Mouse (Mus musculus) heart, embryonic 15.5 days (tissue): Measurements from ENCODE around the gene Lrrc29. TPM values are rescaled to one million over a fixed set of nuclear protein-coding genes. Genes with fewer than 3 reads are reported as not detected.
A peak's percentile ranks its signal among the peaks of the same experiment; 100 is the strongest.

Experiments used
- ATAC-seq: fragments of 200-750 bp; cut with Nextera tagmentation; replicated peaks from 2 replicates; pipeline ENCODE4 v1.8.0; 2017; ENCODE audit warnings: low read depth, moderate TSS enrichment; ENCODE audit not compliant: insufficient number of reproducible peaks, insufficient read depth, low FRiP score
- H3K27ac ChIP-seq: fragments of 300-500 bp; sonication (generic); 2 replicates; pipeline ENCODE4 v1.5.1; 2015; ENCODE audit warnings: mild to moderate bottlenecking, inconsistent platforms
- H3K27me3 ChIP-seq: fragments of 300-500 bp; sonication (generic); 2 replicates; pipeline ENCODE4 v1.6.1; 2015; ENCODE audit warnings: inconsistent platforms
- H3K36me3 ChIP-seq: fragments of 300-500 bp; sonication (generic); 2 replicates; pipeline ENCODE4 v1.6.1; 2015; ENCODE audit warnings: mild to moderate bottlenecking, inconsistent platforms
- H3K4me1 ChIP-seq: fragments of 300-500 bp; sonication (generic); replicated peaks from 2 replicates; pipeline ENCODE4 v1.6.1; 2015; ENCODE audit warnings: inconsistent platforms
- H3K4me2 ChIP-seq: fragments of 300-500 bp; sonication (generic); 2 replicates; pipeline ENCODE4 v1.6.1; 2015; ENCODE audit warnings: inconsistent platforms, mild to moderate bottlenecking, moderate library complexity
- H3K4me3 ChIP-seq: fragments of 300-500 bp; sonication (generic); 2 replicates; pipeline ENCODE4 v1.5.1; 2015; ENCODE audit warnings: mild to moderate bottlenecking, inconsistent platforms
- H3K9ac ChIP-seq: fragments of 300-500 bp; sonication (generic); 2 replicates; pipeline ENCODE4 v1.6.1; 2015; ENCODE audit warnings: mild to moderate bottlenecking, inconsistent platforms
- H3K9me3 ChIP-seq: fragments of 300-500 bp; sonication (generic); replicated peaks from 2 replicates; pipeline ENCODE4 v1.6.1; 2016; ENCODE audit warnings: inconsistent platforms
- WGBS: fragments of 180-500 bp; shearing (Covaris S2); methylation state at CpG from one replicate; pipeline ENCODE4 v1.1.7; 2015; ENCODE audit warnings: mixed read lengths; 5-methylcytosine and 5-hydroxymethylcytosine counted together
- microRNA counts: library from miRNA; unstranded; fragments of <30 nt; microRNA quantifications from one replicate; lab custom pipeline; 2016
- microRNA-seq: library from miRNA; unstranded; fragments of <30 nt; microRNA quantifications from one replicate; pipeline ENCODE4, GENCODE M21; 2016
- polyA plus RNA-seq: library from polyadenylated mRNA; unstranded; fragments of >200 nt; fragmentation: Nextera tagmentation; extraction: Ambion mirVana; gene quantifications from 2 replicates; pipeline ENCODE4 v1.2.1, GENCODE M21; 2015

Gene Lrrc29
- polyA plus RNA-seq, 1 experiment from 2014 or later: 0.62 TPM

GRCm38 (mm10) chr8:105269461-105269947 lies 56.6 kb downstream of the Lrrc29 start, which contains the start of gene Hsf4:
Hsf4 (plus strand) TSS chr8:105269801.
- Histone ChIP-seq H3K4me1 (peaks cover 36% of the 10 kb centered on the region), H3K4me2 (peak within 1 kb of the TSS; percentile 84), H3K36me3 (0 out of 2 replicates have a peak, but pooled peaks cover 3% of the 10 kb centered on the region), H3K9ac (peak within 1 kb of the TSS; percentile 52), H3K4me3 (peak within 1 kb of the TSS; percentile 50), H3K27me3 (peaks cover 81% of the 10 kb centered on the region), H3K9me3 (no peaks in the 10 kb centered on the region), H3K27ac (no peak within 1 kb of the TSS)
- no peak; the same call in 1 of the 2 replicates for ATAC-seq
- under 1% methylated on average over 42 of the region's 42 CpGs for WGBS

- 6% methylated on average over 10 of the region's 10 CpGs for WGBS
- peak overlapping the region; percentile 50 for H3K4me3 ChIP-seq
- no peak overlapping the region for H3K27ac ChIP-seq
- H3K4me2 ChIP-seq: peak overlapping the region; percentile 84
- peaks cover 37% of the 10 kb centered on the region for H3K4me1 ChIP-seq
- H3K27me3 ChIP-seq: peaks cover 77% of the 10 kb centered on the region
- no peaks in the 10 kb centered on the region for H3K9me3 ChIP-seq
- peak overlapping the region; percentile 52 for H3K9ac ChIP-seq
- no peak for ATAC-seq
- 0 out of 2 replicates have a peak, but pooled peaks cover 3% of the 10 kb centered on the region for H3K36me3 ChIP-seq
Observed at GRCm38 (mm10) chr8:105269075-105269458, 57.0 kb downstream of the Lrrc29 start.

GRCm38 (mm10) chr8:105268342-105269074 lies 57.6 kb downstream of the Lrrc29 start:
- peak overlapping the region; percentile 50 for H3K4me3 ChIP-seq
- H3K9ac ChIP-seq: peak overlapping the region; percentile 52
- H3K27me3 ChIP-seq: peaks cover 74% of the 10 kb centered on the region
- ATAC-seq: peak; percentile 24; the same call in 1 of the 2 replicates
- H3K4me2 ChIP-seq: peak overlapping the region; percentile 84
- WGBS: 3% methylated on average over 65 of the region's 65 CpGs
- no peak overlapping the region for H3K27ac ChIP-seq
- peaks cover 42% of the 10 kb centered on the region for H3K4me1 ChIP-seq
- no peaks in the 10 kb centered on the region for H3K9me3 ChIP-seq
- H3K36me3 ChIP-seq: 0 out of 2 replicates have a peak, but pooled peaks cover 3% of the 10 kb centered on the region

GRCm38 (mm10) chr8:105266775-105267174 lies 59.3 kb downstream of the Lrrc29 start:
- H3K4me1 ChIP-seq: peaks cover 42% of the 10 kb centered on the region
- H3K9me3 ChIP-seq: no peaks in the 10 kb centered on the region
- no peak for ATAC-seq
- peaks cover 62% of the 10 kb centered on the region for H3K27me3 ChIP-seq
- 0 out of 2 replicates have a peak, but pooled peaks cover 3% of the 10 kb centered on the region for H3K36me3 ChIP-seq
- H3K4me2 ChIP-seq: no peak overlapping the region
- H3K9ac ChIP-seq: no peak overlapping the region
- no peak overlapping the region for H3K27ac ChIP-seq
- no peak overlapping the region for H3K4me3 ChIP-seq
- WGBS: 44% methylated on average over 13 of the region's 13 CpGs

- Histone ChIP-seq H3K4me1 (peaks cover 36% of the 10 kb centered on the region), H3K9ac (peak overlapping the region; percentile 62), H3K4me2 (peak overlapping the region; percentile 80), H3K36me3 (0 out of 2 replicates have a peak, but pooled peaks cover 3% of the 10 kb centered on the region), H3K4me3 (peak overlapping the region; percentile 79), H3K9me3 (no peaks in the 10 kb centered on the region), H3K27ac (no peak overlapping the region), H3K27me3 (peaks cover 56% of the 10 kb centered on the region)
- WGBS: 12% methylated on average over 10 of the region's 10 CpGs
- no peak for ATAC-seq
Observed at GRCm38 (mm10) chr8:105265128-105265527, 61.0 kb downstream of the Lrrc29 start.

GRCm38 (mm10) chr8:105264024-105264982 lies 61.8 kb downstream of the Lrrc29 start, which contains the start of the genes Tradd and Fbxl8:
Tradd (minus strand) TSS chr8:105264609.
Fbxl8 (plus strand) TSS chr8:105264648.
- 1% methylated on average over 54 of the region's 54 CpGs for WGBS
- peak; percentile 51; the same call in 1 of the 2 replicates for ATAC-seq
- Histone ChIP-seq H3K4me3 (peak within 1 kb of the TSS; percentile 79), H3K4me2 (peak within 1 kb of the TSS; percentile 80), H3K27me3 (peaks cover 52% of the 10 kb centered on the region), H3K9me3 (no peaks in the 10 kb centered on the region), H3K4me1 (peaks cover 36% of the 10 kb centered on the region), H3K9ac (peak within 1 kb of the TSS; percentile 62), H3K36me3 (0 out of 2 replicates have a peak, but pooled peaks cover 3% of the 10 kb centered on the region), H3K27ac (no peak within 1 kb of the TSS)

- Histone ChIP-seq H3K27ac (no peak overlapping the region), H3K4me2 (peak overlapping the region; percentile 80), H3K36me3 (0 out of 2 replicates have a peak, but pooled peaks cover 3% of the 10 kb centered on the region), H3K9ac (no peak overlapping the region), H3K4me1 (peaks cover 35% of the 10 kb centered on the region), H3K9me3 (no peaks in the 10 kb centered on the region), H3K4me3 (peak overlapping the region; percentile 79), H3K27me3 (peaks cover 52% of the 10 kb centered on the region)
- no peak for ATAC-seq
- WGBS: 40% methylated on average over 16 of the region's 16 CpGs
Observed at GRCm38 (mm10) chr8:105263244-105263912, 62.7 kb downstream of the Lrrc29 start.

MicroRNAs encoded within 50 kb of the gene (microRNA counts, 519-probe panel; counts per million panel counts)
- 2,436 counts per million, percentile 48 among the panel's probes with 10 or more counts for microRNA mmu-miR-328 (lab: Ali Mortazavi, UCI)

Small RNA genes lying within 50 kb of the gene (microRNA-seq; reads per million reads assigned to microRNA genes)
- not detected for gene Gm27320
- 309 reads per million, percentile 66 among the genes with 10 or more reads in this experiment for gene Mir328

Other genes starting within 250 kb of the Lrrc29 start
- gene Ces3b, start 242.5 kb downstream of the Lrrc29 start, polyA plus RNA-seq: 0.22 and 0.23 TPM in 2 replicates
- not detected in 2 replicates for gene Ces4a, start 194.5 kb downstream of the Lrrc29 start, polyA plus RNA-seq
- 39.2 and 40.1 TPM in 2 replicates for gene Cbfb, start 155.6 kb downstream of the Lrrc29 start, polyA plus RNA-seq
- gene D230025D16Rik, start 101.1 kb downstream of the Lrrc29 start, polyA plus RNA-seq: 17.7 and 19.6 TPM in 2 replicates
- gene B3gnt9, start 71.1 kb downstream of the Lrrc29 start, polyA plus RNA-seq: 13.6 and 17.6 TPM in 2 replicates
- gene Tradd, start 61.7 kb downstream of the Lrrc29 start, polyA plus RNA-seq: 17.9 and 24.0 TPM in 2 replicates
- gene Fbxl8, start 61.6 kb downstream of the Lrrc29 start, polyA plus RNA-seq: 3.1 and 4.5 TPM in 2 replicates
- gene Hsf4, start 56.5 kb downstream of the Lrrc29 start, polyA plus RNA-seq: 0.13 and 0.30 TPM in 2 replicates
- gene Nol3, start 50.1 kb downstream of the Lrrc29 start, polyA plus RNA-seq: 3.8 and 4.7 TPM in 2 replicates
- gene 4931428F04Rik, start 36.4 kb downstream of the Lrrc29 start, polyA plus RNA-seq: 4.9 and 6.7 TPM in 2 replicates
- 12.3 and 14.2 TPM in 2 replicates for gene Exoc3l, start 30.2 kb downstream of the Lrrc29 start, polyA plus RNA-seq
- gene E2f4, start 28.6 kb downstream of the Lrrc29 start, polyA plus RNA-seq: 38.3 and 61.5 TPM in 2 replicates
- gene Elmo3, start 20.7 kb downstream of the Lrrc29 start, polyA plus RNA-seq: 2.3 and 4.6 TPM in 2 replicates
- gene Tmem208, start 76 bp upstream of the Lrrc29 start, polyA plus RNA-seq: 73.0 and 89.2 TPM in 2 replicates
- gene Fhod1, start 21.7 kb upstream of the Lrrc29 start, polyA plus RNA-seq: 1.4 and 2.3 TPM in 2 replicates
- gene Slc9a5, start 22.6 kb upstream of the Lrrc29 start, polyA plus RNA-seq: 0.94 and 2.0 TPM in 2 replicates
- 0.14 and 0.19 TPM in 2 replicates for gene Plekhg4, start 47.0 kb upstream of the Lrrc29 start, polyA plus RNA-seq
- gene Kctd19, start 87.2 kb upstream of the Lrrc29 start, polyA plus RNA-seq: 0.09 and 0.11 TPM in 2 replicates
- gene Lrrc36, start 87.3 kb upstream of the Lrrc29 start, polyA plus RNA-seq: 0.08 and 0.19 TPM in 2 replicates
- 27.5 and 39.8 TPM in 2 replicates for gene Tppp3, start 145.2 kb upstream of the Lrrc29 start, polyA plus RNA-seq
- 23.2 and 30.7 TPM in 2 replicates for gene Zdhhc1, start 170.6 kb upstream of the Lrrc29 start, polyA plus RNA-seq
- 0.15 and 0.58 TPM in 2 replicates for gene Hsd11b2, start 192.5 kb upstream of the Lrrc29 start, polyA plus RNA-seq
- gene Atp6v0d1, start 239.8 kb upstream of the Lrrc29 start, polyA plus RNA-seq: 50.0 and 63.3 TPM in 2 replicates